Mouse (Mus musculus) bone marrow, adult 2 months (tissue): ENCODE measurements around the gene Aurkaip1. TPM values are rescaled to one million over a fixed set of nuclear protein-coding genes. Genes with fewer than 3 reads are reported as not detected.
A peak's percentile ranks its signal among the peaks of the same experiment; 100 is the strongest.

Experiments used
- H3K27ac ChIP-seq: fragments of 200-500 bp; 2 replicates; pipeline ENCODE4 v1.5.1; 2012; ENCODE audit warnings: low read depth, mild to moderate bottlenecking, control low read depth, inconsistent platforms, low read length; ENCODE audit not compliant: control insufficient read depth, poor library complexity, insufficient read depth
- H3K4me1 ChIP-seq: fragments of 200-500 bp; 2 replicates; pipeline ENCODE4 v1.6.1; 2011; ENCODE audit warnings: low read length; ENCODE audit not compliant: control insufficient read depth, insufficient read depth
- H3K4me3 ChIP-seq: fragments of 200-500 bp; replicated peaks from 2 replicates; pipeline ENCODE3; 2011; ENCODE audit warnings: mild to moderate bottlenecking, low read depth, low read length, control low read depth; ENCODE audit not compliant: control insufficient read depth
- CTCF ChIP-seq: fragments of 200-500 bp; IDR thresholded peaks from 2 replicates; pipeline ENCODE4 v1.5.1; 2011; ENCODE audit warnings: low read length, control low read depth; ENCODE audit not compliant: control insufficient read depth, insufficient read depth
- POLR2A ChIP-seq: fragments of 200-500 bp; IDR thresholded peaks from 2 replicates; pipeline ENCODE4 v1.6.1; 2011; ENCODE audit warnings: low read depth, mild to moderate bottlenecking, control low read depth, low read length, borderline replicate concordance; ENCODE audit not compliant: control insufficient read depth
- whole genome bisulfite sequencing: fragments of 180-500 bp; shearing (Covaris S2); methylation state at CpG from one replicate; pipeline ENCODE4 v1.1.7; 2018; 5-methylcytosine and 5-hydroxymethylcytosine counted together
- polyA plus RNA-seq: library from polyadenylated mRNA; stranded (reverse); fragments of >200 nt; gene quantifications from 2 replicates; pipeline ENCODE4 v1.2.4, GENCODE M21; 2011; ENCODE audit warnings: low replicate concordance; ENCODE audit not compliant: missing spikeins, insufficient read depth, insufficient read length

Gene Aurkaip1
- polyA plus RNA-seq, 1 experiment: 114 TPM

DNA sequence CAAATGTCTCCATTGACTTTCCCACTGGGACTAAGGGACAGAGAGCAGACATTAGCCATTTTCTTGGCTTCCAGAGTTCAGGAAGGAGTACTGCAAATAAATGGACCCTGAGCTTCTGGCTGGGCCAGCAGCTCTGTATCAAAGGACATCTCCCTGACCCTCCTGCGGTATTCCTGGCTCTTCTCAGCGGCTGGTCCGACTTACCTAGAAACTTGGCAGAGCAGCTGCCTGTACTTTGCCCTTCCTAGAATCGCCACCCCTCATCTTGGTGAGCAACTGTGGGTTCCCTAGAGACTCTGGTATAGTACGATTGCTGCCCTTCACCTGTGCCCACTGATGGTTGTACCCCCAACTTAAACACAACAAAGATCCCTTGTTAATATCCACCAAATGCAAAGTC is 12.2 kb downstream of the Aurkaip1 start:
- WGBS: 87% methylated on average over 5 of the region's 5 CpGs
- H3K27ac ChIP-seq: no peak overlapping the region

DNA sequence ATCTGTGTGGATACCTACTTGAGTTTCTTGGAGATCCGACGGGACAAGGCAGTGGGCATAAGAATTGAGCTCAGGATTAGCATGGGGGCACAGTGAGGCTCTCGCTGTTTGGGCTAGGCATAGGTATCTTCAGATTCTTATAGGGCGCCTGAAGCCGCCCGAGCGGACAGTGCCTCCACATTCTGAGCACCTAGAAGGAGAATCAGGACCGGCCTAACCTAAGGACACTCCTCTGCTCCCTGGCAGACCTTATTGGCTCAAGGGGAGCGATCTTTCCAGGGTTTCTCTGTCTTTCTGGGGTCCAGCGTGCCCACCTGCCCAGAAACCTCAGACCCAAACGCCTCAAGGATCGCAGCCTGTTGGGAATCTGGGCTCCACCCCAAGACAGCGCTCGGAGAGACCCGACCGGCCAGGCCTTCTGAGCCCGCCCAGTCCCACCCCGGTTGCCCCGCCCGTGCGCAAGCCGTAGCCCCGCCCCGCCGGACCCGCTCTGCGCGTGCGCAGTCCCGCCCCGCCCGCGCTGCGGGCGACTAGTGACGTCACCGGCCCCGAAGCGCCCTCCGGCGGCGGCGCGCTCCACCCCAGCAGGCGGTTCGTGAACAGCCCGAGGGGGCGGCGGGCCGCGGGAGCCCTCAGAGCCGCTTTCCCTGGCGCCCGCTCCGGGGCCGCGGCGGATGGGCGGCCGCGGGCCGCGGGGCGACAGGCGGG is 16.0 kb downstream of the Aurkaip1 start, which contains the start of gene Dvl1:
Gene Dvl1 (plus strand): TSS at position 532 of the 708 bp plus-strand sequence.
- Histone ChIP-seq H3K4me3 (peak within 1 kb of the TSS; percentile 98), H3K27ac (peak within 1 kb of the TSS; percentile 69), H3K4me1 (peaks cover 3% of the 10 kb centered on the region)
- 4% methylated on average over 62 of the region's 65 CpGs for WGBS
- TF ChIP-seq CTCF (peak; percentile 38; the same call in 1 of the 2 replicates), POLR2A (peak; percentile 30; the same call in 1 of the 2 replicates)

More for the DNA sequence above, 12.2 kb downstream of the Aurkaip1 start:
- no peak overlapping the region for H3K4me3 ChIP-seq
- TF ChIP-seq POLR2A (no peak), CTCF (no peak)
- H3K4me1 ChIP-seq: no peaks in the 10 kb centered on the region; the same call in 1 of the 2 replicates

DNA sequence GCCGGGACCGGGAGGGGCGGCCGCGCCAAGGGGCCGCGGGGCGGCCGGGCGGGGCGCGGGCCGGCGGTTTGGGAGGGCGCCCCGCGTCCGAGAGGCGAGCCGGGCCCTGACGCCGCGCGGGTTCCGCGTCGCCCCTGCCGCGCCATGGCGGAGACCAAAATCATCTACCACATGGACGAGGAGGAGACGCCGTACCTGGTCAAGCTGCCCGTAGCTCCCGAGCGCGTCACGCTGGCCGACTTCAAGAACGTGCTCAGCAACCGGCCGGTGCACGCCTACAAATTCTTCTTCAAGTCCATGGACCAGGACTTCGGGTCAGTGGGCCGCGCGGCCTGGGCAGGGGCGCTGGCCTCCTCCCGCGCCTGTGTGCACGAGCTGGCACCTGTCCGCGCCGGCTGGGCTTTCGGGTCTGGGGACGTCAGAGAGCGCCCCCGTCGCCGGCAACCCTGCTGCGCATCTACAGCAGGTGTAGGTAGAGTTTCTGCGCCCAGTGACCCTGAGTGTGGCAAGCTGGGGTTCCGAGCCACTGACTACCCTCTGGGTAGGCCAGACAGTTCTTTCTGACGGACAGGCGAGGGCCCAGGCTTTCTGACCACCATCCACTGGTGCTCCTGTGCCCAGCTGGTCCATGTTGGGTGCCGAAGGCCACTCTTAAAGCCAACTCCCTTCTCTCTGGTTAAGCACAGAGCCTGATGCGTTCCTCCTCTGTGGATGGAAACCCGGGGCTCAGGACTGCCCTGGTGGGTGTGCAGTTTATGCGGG is 16.7 kb downstream of the Aurkaip1 start:
- TF ChIP-seq POLR2A (peak; percentile 28; the same call in 1 of the 2 replicates), CTCF (0 out of 2 replicates have a peak, but pooled peaks have one; percentile 2)
- 6% methylated on average over 69 of the region's 69 CpGs for WGBS
- peak overlapping the region; percentile 69; the same call in 1 of the 2 replicates for H3K27ac ChIP-seq
- H3K4me1 ChIP-seq: peaks cover 3% of the 10 kb centered on the region
- peak overlapping the region; percentile 98 for H3K4me3 ChIP-seq

DNA sequence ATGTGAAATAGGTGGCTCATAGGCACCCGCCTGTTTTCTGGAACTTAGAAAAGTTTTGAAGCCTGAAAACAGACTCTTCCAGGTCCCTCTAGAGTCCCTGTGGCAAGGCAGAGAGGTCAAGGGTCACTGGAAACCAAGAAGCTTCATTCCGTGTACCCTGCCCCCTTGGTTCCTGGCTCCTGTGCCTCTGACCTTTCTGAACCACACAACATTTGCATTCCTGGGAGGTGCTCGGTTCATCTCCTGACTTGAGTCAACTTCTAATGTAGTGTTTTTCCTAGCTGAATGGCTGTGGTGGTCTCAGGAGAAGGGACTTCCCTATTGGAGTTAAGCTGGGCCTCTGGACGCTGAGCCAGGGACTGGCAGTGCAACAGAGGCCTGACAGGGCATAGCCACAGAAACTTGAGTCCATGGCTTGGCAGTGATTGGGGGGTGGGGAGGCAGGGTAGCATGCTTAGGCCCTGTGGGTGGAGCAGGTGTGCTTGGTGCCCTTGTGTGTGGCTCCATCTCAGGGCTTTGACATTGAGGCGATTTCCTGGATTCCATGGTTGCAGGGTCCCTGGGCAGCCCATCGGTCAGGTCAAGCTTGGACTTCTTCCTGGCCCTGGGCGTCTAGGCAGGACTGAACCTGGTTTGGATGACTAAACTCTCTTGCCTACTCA is 17.5 kb downstream of the Aurkaip1 start:
- 67% methylated on average over 7 of the region's 7 CpGs for WGBS
- Histone ChIP-seq H3K4me1 (peaks cover 3% of the 10 kb centered on the region), H3K27ac (no peak overlapping the region), H3K4me3 (peak overlapping the region; percentile 33)
- TF ChIP-seq POLR2A: no peak
- no peak for TF ChIP-seq CTCF

DNA sequence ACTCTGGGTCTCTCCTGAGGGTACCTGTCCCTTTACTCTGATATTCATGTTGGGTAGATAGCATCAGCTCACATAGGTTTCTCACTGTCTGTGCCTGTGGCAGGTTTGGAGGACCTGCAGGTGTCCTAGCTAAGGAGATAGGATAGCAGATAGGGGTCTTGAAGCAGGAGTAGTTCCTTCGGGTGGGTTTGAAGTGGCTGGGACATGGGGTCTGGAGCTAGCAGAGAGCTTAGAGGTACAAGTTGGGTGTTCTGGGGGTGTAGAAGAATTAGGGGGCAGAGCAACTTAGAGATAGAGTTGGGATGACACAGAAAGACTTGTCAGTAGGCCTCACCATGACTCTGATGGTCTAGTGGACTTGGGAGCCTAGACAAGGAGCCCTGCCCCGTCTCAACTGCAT is 18.3 kb downstream of the Aurkaip1 start:
- H3K4me1 ChIP-seq: peaks cover 3% of the 10 kb centered on the region
- WGBS: 81% methylated on average over 2 of the region's 2 CpGs
- no peak overlapping the region for H3K27ac ChIP-seq
- no peak overlapping the region for H3K4me3 ChIP-seq
- TF ChIP-seq POLR2A: no peak
- no peak for TF ChIP-seq CTCF

DNA sequence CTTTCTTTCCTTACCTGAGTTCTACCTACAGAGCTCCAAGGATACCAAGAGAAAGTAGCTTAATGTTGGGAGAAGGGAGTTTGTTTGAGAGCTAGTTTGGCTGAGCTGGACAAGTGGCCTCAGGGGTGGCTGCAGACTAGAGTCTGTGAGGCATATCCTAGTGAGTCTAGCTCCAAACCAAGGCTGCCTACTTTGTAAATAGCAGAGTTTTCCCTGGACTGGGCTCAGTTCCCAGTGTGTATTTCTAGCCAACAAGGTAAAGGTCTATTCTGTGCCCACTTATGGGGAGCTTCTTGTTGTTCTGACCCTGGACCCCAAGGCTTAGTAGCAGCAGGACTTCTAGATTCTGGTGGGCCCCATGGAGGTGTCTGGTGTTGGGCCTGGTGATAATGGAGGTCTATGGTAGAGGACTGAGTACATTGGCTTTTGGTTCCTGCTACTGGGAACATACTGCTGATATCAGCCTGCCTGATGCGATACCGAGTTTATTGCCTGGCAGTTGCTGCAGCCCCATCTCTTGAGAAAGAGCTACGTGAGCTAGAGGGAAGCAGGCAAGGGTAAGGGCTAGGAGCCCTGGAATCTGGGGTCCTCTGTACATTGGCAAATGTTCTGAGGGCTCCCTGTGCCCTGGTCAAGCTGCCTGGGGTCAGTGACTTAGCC is 18.9 kb downstream of the Aurkaip1 start:
- Histone ChIP-seq H3K27ac (no peak overlapping the region), H3K4me3 (no peak overlapping the region), H3K4me1 (peaks cover 3% of the 10 kb centered on the region)
- 68% methylated on average over 3 of the region's 3 CpGs for WGBS
- TF ChIP-seq POLR2A: no peak
- TF ChIP-seq CTCF: no peak

DNA sequence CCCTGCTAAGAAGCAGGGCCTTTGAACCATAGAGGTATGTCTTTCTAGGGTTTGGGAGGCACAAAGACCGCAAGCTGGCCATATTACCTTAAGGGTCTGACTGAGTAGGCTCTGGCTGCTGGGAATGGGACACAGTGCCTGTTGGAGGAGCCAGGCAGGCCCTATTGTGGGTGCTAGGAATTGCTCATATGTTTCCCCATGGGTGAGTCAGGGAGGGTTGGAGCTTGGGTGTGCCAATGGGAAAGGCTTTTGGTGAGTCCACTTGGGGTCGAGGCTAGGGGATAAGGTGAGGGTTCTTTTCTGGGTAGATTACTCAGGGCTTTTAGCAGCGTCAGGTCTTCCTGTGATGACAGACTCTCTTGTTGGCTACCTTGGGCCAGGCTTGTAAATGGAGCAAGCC is 20.3 kb downstream of the Aurkaip1 start:
- TF ChIP-seq POLR2A (no peak), CTCF (no peak)
- no peak overlapping the region for H3K27ac ChIP-seq
- WGBS: 79% methylated on average over 3 of the region's 3 CpGs
- no peak overlapping the region for H3K4me3 ChIP-seq
- peaks cover 3% of the 10 kb centered on the region for H3K4me1 ChIP-seq

DNA sequence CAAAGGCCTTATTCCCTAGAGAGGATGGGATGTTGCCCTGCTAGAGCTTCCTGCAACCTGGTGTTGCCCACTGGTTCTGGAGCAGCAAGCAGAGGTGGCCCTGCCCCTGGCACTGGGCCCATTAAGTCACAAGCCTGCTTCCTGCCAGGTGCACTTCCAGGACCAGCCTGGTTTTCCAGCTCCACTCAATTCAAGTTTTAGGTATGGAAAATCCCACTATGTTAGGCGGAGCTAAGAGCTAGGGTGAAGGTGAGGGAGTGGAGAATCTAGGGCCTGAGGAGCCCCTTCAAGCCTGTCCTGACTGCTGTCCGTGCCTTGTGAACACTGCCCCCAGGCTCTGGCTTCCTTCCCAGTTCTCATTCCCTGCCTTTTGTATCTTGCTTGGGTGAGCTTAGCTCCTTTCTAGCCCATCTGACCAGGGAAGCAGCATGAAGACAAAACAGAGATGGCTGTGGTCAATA is 20.9 kb downstream of the Aurkaip1 start:
- H3K4me3 ChIP-seq: no peak overlapping the region
- no peak for TF ChIP-seq CTCF
- TF ChIP-seq POLR2A: no peak
- 89% methylated on average over 2 of the region's 2 CpGs for WGBS
- H3K27ac ChIP-seq: no peak overlapping the region
- H3K4me1 ChIP-seq: peaks cover 3% of the 10 kb centered on the region
